Mouse (Mus musculus) adipocyte (in vitro differentiated cells): ENCODE results near the gene Atg5.

Experiments used
- DNase-seq: peaks from one replicate; pipeline ENCODE4 v3.0.0-alpha.2; 2016; ENCODE audit warnings: low spot score

Gene Atg5

DNA sequence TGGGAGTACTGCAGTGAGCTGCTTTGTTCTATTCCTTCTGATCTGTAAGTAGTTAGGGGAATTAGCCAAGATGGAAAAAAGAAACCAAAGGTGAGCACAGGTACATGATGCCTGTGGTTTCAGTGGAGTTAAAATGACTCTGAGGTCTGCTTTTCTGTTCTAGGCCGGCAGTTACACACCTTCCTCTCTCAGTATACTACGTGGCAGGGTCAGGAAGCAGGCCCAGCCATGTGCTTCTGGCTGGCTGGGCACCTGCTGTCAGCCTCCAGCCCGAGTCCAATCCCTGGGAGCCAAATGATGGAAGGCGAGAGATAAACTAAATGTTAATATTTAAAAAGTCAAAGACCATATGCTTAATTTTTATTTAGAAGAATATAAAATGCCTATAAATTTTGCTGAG is 85.3 kb downstream of the Atg5 start:
- no peak for DNase-seq

DNA sequence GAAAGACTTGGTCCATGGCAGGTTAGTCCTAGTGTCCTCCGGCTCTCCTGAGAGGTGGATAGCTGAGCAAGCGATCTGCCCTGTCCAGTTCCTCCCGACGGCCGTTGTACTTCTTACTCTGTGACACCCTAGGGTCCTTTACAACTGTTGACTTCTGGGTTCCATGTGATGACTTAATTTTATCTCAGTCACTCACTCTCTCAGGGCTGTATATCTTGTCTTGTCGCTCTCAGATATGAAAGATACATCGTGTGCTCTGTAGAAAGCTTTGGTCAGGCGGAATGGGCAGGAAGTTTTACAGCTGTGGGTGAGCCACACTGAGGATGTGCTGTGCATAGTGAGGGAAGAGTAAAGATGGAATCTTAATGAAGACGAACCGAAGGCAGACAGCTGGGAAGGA is 86.2 kb downstream of the Atg5 start:
- DNase-seq = no peak

DNA sequence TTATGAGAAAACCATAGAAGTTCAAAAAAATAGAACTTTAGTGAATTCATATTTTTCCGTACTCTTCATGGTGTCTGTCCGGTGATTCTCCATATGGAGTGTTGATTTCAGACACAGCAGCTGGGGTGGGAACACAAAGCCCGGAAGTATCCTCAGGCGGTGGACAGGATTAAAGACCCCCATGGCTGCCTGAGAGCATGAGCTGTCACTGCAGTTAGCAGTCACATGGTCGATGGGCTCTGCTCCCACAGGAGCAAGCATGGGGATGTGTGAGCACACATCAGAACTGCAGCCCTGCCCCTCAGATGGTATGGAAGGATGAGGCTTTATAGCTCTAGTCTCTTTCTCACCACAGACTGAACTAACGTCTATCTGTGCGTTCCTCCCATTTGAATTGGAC is 87.1 kb downstream of the Atg5 start:
- DNase-seq = no peak

DNA sequence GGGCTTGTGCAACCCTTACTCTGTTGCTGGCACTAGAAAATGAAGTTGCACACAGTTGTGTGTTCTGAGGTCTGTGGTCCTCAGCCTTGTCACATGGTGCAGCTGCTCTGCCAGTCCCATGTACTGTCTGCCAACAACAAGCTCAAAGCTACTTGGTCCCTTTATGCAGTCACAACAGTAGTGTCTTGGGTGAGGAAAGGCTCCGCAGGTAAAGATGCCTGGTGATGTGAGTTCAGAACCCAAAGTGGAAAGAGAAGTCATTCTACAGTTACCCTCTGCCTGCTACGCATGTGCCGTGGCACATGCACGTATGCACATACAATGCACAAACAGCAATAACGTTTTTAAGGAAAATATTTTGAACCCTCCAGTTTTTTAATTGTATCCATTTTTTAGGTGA is 88.5 kb downstream of the Atg5 start:
- DNase-seq = no peak

DNA sequence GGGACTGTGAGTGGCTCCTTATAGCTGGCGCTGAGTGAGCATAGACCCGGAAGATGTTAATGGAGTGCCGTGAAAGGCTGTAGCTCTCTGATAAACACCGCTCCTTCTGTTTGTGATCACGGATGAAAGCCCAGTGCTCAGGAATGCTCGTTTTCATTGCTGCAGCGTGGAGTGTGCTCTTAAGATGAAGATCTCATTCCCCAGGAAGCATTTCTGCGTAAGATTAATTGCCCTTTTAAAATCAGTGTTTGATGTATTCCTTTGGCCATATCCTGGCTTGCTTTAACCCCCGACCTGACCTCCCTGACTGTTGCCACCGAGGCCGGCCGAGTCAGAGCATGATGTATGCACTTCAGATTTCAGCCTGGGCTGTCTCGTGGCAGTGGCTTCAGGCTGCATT is 89.2 kb downstream of the Atg5 start:
- DNase-seq = no peak

DNA sequence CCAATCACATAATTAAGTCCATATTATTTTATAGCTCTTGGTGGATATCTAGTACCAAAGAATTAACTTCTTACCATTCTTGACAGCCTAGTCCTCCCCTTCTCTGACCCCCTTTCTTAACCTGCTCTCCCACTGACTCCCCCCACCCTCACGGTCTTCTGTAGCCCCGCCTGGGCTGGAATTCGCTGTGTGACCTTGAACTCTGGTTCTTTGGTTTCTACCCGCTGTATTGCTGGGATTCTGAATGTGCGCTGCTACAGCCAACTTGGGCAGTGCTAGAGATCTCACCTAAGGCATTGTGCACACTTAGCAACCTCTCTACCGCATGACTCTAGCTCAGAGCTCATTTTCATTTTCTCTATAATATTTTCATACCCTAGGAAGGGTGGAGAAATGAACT is 90.7 kb downstream of the Atg5 start:
- no peak for DNase-seq

DNA sequence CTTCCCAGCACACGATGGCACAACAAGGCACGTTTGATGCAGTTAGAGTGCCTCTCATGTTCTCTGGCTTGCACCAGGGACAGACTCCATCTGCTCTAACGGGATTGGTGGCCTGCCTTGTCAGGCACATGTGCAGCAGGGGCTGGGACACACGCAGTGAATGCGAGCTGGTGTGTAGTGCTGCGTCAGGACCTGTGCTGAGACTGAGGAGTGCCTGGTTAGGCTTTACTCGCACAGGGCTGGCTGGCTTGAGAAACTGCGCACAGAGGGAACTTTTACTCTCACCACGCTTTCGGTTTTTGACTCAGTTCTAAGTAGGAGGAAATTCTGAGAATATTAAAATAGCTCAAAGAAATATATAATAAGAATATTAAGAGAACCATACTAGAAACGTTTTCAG is 92.5 kb downstream of the Atg5 start:
- DNase-seq = no peak

DNA sequence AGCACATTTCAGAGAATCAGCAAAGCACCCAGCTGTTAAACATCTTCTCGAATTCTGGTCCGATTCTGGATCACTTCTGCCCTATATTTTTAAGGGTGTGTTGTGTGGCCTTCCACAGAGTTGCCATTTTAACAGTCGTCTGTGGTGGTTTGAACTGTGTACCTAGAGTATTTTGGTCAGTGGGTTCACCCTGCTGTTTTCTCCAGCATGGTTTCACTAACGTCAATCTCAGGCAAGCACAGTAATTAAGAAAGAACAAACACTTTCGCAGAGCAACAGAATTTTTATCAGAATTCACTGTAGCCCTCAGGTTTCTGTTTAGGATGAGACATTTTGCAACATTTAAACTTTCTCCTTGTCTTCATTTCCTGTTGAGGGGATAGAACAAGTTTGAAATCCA is 94.3 kb downstream of the Atg5 start:
- DNase-seq = no peak

DNA sequence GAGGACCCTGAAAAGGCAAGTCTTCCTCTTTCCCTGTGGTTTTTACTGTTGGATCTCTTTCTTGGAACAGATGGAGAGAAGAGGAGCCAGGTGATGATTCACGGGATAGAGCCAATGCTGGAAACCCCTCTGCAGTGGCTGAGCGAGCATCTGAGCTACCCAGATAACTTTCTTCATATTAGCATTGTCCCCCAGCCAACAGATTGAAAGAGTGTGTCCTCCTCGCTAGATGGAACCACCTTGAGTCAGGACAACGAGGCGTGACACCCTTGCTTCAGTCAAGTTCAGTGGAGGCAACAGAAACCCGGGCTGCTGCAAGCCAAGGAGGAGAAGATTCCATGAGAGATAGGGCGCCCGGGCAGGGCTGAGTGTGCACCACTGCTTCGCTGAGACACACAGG is 94.7 kb downstream of the Atg5 start:
- DNase-seq = no peak

DNA sequence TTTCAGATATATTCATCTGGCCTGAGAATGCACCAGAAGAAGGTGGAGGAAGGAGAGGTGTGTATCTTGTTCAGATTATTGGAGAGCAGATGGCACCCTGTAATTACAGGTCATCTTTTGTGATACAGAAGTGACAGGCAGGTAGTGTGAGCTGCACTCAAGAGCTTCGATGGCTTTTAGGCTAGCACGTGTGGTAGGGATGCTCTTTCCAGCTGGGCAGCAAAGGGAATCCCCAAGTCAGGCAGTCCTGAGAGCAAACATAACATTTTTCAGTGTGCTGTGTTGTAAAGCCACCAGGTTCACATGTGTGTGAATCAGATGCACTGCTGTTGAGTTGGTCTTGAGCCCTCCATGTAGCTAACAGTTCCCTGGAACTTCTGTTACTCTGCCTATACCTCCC is 98.0 kb downstream of the Atg5 start:
- no peak for DNase-seq

DNA sequence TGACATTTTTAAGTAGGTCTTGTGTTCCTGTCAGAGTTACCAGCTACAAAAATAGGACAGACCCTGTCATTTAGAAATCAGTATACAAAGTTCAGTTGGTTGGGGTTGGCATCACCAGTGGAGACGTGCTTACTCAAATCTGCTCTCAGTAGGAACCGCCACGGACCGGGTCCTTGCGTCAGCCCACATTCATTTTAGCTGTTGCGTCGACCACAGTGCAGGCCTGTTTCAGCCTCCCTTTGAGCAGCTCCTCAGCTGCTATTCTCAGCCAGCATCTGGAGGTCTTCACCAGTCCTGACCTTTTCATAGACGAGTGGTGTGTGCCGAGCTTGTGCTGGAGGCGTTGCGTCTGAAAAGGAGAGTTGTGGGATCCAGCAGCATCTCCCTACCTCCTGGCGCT is 98.9 kb downstream of the Atg5 start:
- peak; percentile 5 for DNase-seq

DNA sequence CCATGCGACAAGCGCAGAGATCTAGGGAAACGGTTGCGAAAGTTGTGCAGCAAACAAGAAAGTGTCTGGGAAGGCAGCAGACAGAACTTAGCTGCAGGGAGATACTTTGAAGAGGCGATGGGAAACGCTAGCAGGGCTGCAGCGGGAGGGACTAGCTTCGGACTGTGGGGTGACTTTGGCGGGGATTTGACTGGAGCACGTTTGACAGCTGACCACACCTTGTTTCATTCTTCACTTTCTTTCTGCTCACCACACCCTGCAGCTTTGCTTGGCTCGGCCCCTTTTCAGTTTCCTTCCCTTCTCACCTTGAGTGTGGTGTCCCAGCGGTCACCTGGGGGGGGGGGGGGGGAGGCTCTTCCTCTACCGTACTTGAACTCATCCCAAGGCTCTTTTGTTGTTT is 100.4 kb downstream of the Atg5 start:
- no peak for DNase-seq

DNA sequence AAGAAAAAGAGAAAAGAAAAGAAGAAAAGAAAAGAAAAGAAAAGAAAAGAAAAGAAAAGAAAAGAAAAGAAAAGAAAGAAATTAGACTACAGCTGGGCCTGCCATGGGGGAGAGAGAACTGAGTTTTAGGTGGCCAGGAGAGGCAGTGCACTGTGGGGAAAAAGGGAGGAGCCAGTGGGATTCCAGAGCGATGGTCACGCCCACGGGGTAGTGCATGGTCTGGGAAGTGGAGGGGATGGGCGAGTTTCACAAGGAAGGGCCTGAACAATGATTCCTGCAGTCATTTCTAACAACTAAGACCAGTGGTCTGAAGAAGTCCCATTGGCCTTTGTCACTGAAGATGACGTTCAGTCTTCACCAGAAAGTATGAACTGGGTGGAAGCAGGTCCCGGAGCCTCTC is 102.5 kb downstream of the Atg5 start:
- no peak for DNase-seq

DNA sequence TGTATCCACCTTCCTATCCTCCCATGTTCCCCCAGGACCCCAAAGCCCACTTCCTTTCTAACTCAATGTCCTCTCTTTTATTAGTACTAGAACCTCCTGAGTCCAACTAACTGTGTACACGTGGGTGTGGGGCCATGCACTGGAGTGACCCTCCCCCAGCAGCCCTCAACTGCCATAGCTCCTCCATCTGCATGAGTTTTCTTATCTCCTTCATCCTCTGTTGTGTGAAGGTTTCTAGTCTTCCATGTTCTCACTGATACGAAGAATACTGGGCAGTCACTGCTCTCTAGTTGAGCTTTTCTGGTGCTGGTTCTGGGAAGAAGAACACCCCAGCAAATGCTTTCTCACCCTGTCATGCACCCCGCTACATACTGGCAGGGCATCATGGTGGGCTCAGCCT is 104.1 kb downstream of the Atg5 start:
- no peak for DNase-seq

DNA sequence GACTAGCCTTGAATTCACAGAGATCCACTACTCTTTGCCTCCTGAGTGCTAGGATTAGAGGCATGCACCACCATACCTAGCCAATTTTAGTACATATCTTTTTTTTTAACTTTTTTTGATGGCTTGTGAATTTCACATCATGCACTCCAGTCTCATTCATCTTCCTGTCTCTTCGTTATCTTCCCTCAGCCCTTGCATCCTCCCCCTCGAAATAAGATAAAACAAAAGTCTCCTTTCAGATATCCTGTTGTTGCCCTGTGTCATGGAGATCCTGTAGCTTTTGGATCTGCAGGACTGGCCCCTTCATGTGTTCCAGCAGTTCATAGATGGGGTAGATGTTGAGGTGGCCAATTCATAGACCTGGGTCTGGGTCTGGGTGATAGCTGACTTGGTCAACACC is 106.5 kb downstream of the Atg5 start:
- DNase-seq = no peak

DNA sequence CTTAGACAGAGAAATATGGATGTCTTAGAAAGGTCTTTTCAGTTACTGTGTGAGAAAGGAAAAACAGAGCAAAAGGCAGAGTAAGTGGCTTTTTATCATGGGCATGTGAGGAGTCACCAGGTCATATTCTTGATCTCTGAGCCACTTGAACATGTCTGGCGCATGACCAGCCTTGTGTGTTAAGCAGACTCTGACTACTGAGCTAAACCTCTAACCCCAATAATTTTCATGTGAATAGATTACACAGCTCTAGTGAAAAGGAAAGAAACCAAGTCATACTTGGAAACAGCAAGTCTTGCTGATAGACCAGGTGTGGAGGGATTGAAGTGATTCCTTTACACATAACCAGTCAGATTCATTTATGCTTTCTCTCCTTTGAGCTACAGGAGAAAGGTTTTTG is 107.3 kb downstream of the Atg5 start:
- peak; percentile 53 for DNase-seq

DNA sequence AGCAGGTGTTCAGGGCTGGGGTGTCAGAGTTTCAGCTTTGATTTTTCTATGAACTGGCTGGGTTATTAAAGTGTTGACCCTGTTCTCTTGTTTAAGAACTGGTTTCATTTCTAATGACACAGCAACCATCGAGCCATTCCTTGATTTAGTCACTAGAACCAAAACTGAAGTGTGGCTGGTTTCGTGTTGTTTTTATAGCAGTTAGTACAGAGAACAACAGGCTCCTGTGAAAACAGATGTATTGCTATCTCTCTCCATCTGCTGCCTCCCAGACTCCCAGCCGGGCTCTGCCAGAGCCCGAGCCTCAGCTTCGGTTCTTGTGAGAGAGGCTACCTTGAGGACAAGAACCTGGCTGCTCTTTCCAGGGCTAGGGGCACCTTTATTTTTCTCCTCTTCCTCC is 109.7 kb downstream of the Atg5 start:
- no peak for DNase-seq

DNA sequence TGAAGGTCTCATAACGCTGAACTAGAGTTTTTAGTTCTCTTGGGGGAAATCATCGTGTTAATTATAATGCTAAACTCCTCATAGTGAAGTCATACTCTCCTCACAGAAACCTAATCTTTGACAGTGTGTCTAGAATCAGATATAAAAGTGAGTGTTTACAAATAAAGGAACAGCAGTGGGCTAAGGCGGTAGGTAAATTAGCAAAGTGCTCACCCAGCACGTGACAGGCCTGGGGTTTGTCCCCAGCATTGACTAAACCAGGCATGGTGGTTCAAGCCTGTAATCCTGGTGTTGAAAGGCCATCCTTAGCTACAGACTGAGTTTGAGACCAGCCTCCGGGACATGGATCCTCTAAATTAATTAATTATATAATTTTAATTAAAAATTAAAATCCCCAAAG is 110.2 kb downstream of the Atg5 start:
- DNase-seq = no peak

DNA sequence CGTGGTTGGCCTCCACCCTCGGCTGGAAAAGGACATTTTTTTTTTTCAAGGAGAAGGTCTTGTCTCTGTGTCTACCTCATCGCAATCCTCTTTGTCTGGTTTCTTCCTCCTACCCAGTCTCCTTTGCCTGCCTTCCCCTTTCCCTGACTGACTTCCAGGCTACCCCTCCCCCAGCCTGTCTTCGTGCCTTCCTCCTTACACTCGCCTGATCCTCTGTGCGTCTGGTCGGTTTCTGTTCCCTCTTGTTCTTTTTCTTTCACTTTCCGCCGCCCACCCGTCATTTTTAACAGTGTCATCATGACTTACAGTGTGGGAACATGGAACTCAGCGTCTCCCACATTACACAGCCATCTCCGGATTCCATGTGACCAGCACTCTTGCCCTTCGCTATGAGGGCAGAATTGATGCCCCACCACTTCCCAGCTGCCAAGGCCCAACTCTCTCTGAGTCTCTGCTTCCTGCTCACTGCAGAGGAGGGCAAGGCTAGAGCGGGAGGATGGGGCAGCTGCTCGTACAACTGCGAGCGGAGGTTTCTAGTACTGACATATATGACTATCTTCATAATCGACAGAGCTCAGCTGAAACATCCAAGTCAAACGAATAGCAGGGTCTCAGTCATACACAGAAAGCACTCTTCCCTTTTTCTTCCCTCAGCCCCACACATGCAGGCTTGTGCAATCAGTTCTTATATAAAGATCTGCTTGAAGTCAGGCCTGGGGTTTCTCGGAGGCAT is 112.5 kb downstream of the Atg5 start:
- DNase-seq = no peak

DNA sequence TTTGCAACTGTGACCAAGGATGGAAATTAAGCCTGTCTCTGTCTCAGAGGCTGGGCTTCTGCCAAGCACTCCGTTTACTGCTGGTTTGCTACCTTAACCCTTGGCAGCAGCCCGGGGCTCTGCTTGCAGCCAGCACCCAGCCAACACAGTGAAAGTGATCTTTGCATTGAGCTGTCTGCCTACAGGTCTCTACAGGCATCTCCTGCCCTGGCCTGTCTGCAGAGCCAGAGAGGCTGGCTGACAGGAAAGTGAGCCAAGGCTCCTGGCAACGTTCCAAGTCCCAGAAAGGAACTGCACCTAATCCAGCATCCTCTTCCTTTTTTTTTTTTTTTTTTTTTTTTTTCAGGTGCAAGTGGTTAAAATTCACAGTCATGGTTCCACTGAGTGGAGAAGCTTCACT is 113.2 kb downstream of the Atg5 start:
- peak; percentile 43 for DNase-seq

DNA sequence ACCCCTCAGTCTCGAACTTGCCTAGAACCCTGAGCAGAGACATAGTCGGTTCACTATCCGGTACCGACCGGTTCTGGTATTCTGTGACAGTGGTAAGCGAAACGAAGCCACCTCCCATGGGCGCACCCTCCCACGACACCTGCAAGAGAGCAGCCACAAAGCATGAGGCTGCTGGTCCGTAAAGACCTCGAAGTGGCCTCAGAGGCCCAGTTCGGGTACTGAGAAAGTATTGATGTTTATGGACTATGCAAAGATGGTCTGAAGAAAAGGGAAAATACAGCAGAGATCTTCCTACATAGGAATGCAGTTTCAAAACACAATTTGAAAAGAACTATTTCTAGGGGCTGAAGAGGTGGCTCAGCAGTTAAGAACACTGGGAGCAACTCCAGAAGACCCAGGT is 113.8 kb downstream of the Atg5 start:
- DNase-seq = no peak

DNA sequence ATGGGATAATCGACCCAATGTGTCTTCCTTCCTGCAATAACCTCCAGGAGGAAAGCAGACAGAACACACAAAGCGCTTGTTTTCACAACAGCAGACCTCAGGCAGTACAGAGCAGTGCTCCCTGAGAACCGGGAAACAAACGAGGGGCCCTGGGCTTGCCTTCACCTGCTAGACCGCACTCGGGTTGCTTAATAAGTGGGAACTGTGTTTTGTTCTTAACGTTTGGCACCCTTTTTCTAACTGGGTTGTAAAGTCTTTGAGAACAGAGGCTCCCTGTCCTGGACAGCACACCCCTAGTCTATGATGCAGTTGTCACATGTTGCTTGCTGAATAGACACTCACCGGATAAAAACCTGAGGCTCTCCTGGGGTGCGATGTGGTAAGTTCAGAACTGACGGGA is 115.1 kb downstream of the Atg5 start:
- DNase-seq = no peak

DNA sequence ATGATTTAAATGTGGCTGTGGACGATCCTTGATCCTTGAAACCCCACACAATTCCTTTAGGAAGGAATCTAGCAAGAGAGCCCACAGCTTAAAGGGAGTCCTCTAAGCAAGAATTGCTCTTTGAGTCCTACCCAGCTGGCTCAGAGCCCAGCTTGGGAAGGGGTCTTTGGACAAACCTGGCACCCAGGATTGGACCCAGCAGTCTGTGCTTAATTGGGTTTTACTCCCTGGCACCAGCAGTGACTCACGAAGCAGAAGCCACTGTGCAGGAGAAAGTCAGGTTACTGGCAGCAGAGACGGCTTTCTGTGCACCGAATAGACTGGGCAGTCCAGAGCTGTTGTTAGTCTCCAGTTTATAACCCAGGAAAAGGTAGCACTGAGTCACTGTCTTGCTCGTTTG is 117.1 kb downstream of the Atg5 start:
- DNase-seq = no peak

DNA sequence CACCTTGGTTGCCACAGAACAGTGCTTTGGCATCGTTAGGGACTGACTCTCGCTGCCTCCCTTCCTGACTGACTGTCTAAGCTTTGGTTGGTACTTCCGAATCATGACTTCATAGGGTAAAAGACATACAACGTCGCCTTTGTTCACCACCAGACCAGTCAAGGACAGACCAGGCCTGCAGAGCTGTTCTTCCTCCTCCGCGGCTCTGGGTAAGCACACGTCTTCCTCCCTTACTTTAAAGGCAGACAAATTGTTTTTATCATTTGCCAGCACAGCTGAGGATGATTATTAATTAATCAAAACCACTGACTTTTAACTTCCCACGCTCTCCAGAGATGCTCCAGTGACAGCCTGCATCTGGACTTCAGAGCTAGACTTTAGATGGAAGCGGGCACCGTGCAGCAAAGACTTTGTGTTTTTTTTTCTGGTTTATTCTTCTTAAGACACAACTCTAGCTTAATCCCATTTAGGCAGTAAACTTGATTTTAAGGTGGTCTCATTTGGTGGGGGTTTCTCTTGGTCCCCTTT is 120.6 kb downstream of the Atg5 start:
- DNase-seq = no peak

DNA sequence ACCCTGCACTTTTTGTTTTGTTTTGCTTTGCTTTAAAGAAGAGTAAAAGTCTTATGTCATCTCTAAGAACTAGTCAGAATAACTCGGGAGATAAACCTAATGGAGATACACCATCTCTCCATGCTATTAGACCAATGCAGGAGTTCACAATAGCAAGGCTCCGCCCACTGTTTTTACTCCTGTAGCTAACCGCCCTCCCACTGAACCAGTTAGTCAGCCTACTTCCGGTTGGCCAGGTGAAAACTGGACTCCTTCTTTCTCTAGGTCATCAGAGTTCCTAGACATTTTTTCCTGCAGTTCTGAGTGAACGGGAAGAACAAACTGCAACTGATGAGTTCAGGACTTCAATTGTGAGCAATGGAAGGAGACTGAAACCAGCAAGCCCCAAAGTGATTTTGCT is 122.1 kb downstream of the Atg5 start:
- DNase-seq = no peak
